Mouse (Mus musculus) megakaryocyte, embryonic 14.5 days (primary cell): ENCODE data around the gene Ccdc124.

Experiments used
- FLI1 ChIP-seq: IDR thresholded peaks from 2 replicates; pipeline ENCODE4 v1.6.1; 2012; ENCODE audit warnings: low read length, inconsistent platforms, mixed read lengths
- GATA1 ChIP-seq: IDR thresholded peaks from 3 replicates; pipeline ENCODE4 v1.6.1; 2012; ENCODE audit warnings: mixed read lengths, low read length, inconsistent platforms, borderline replicate concordance

DNA sequence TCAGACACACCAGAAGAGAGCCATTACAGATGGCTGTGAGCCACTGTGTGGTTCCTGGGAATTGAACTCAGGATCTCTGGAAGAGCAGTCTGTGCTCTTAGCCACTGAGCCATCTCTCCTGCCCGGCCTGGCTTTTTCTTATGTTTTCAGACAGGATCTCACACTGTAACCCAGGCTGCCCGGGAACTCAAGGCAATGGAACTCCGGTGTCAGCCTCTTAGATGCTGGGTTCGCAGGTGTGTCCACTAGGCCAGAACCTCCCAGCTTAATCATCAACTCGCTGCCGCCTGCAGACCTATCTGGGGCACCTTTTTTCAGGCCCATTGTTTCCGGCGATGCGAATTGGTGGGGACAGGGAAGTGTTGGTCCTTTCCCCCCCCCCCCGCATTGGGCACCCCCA lies 33.1 kb downstream of the Ccdc124 start:
- no peak for TF ChIP-seq GATA1
- no peak for TF ChIP-seq FLI1
